Mouse (Mus musculus) E14TG2a.4 (cell line): Measurements from ENCODE around the gene Cnot6.

Experiments used
- CTCF ChIP-seq: conservative IDR thresholded peaks from 2 replicates; pipeline ENCODE4 v1.5.1; 2014; ENCODE audit warnings: low read length
- NANOG ChIP-seq: IDR thresholded peaks from 2 replicates; pipeline ENCODE4 v1.6.1; 2014; ENCODE audit warnings: borderline replicate concordance, low read length, mixed read lengths
- POU5F1 ChIP-seq: IDR thresholded peaks from 2 replicates; pipeline ENCODE4 v1.6.1; 2014; ENCODE audit warnings: low read length, borderline replicate concordance

- peak; percentile 72 for TF ChIP-seq CTCF
- TF ChIP-seq POU5F1: no peak
- no peak for TF ChIP-seq NANOG
Observed at GRCm38 (mm10) chr11:49727877-49728276, 15.4 kb upstream of the Cnot6 start.
